Mouse (Mus musculus): ENCODE data around the gene Gm20219.
A peak's percentile ranks its signal among the peaks of the same experiment; 100 is the strongest.
"Not testable (repeated sequence)": the region's sequence is repeated elsewhere in the genome, so short reads cannot be mapped to it uniquely, and the experiment has no call there.

Gm20219 gene

GRCm38 (mm10) chr17:56512310-56512709, 41.9 kb downstream of the Gm20219 start, which contains the start of gene Znrf4:
Gene Znrf4, minus strand, starts transcription at chr17:56512431.
- DNase-seq (ENCODE audit: low spot score in 2 of 2), result no peak

GRCm38 (mm10) chr17:56511707-56512090, 42.5 kb downstream of the Gm20219 start:
- no peak for DNase-seq (ENCODE audit: low spot score in 2 of 2)

GRCm38 (mm10) chr17:56510970-56511706, 43.0 kb downstream of the Gm20219 start:
- no peak for DNase-seq (ENCODE audit: low spot score in 2 of 2)

- no peak for DNase-seq (ENCODE audit: low spot score in 2 of 2)
Observed at GRCm38 (mm10) chr17:56510473-56510969, 43.7 kb downstream of the Gm20219 start.

- no peak for DNase-seq (ENCODE audit: low spot score in 2 of 2)
Observed at GRCm38 (mm10) chr17:56509707-56510472, 44.3 kb downstream of the Gm20219 start.

- DNase-seq (ENCODE audit: low spot score in 2 of 2), result no peak
Observed at GRCm38 (mm10) chr17:56509021-56509640, 45.1 kb downstream of the Gm20219 start.

GRCm38 (mm10) chr17:56507161-56508068, 46.8 kb downstream of the Gm20219 start:
- peak; percentile 69 to 76 for DNase-seq (ENCODE audit: low spot score in 2 of 2)

- DNase-seq (ENCODE audit: low spot score in 2 of 2), result no peak
Observed at GRCm38 (mm10) chr17:56506417-56507065, 47.6 kb downstream of the Gm20219 start.

- DNase-seq (ENCODE audit: low spot score in 2 of 2), result no peak
Observed at GRCm38 (mm10) chr17:56505401-56505800, 48.8 kb downstream of the Gm20219 start.

- no peak for DNase-seq (ENCODE audit: low spot score in 2 of 2)
Observed at GRCm38 (mm10) chr17:56502526-56502925, 51.7 kb downstream of the Gm20219 start.

- not testable (repeated sequence) for DNase-seq (ENCODE audit: low spot score in 2 of 2)
Observed at GRCm38 (mm10) chr17:56501635-56502400, 52.4 kb downstream of the Gm20219 start.
